Mouse (Mus musculus) Muller cell, postnatal 12 days (primary cell): ENCODE data around the gene Pck1.

Experiments
- DNase-seq: peaks from one replicate; pipeline ENCODE4 v3.0.0-alpha.2; 2015; ENCODE audit errors: inconsistent ontology term

Gene Pck1

GRCm38 (mm10) chr2:173173521-173174511, 21.0 kb downstream of the Pck1 start:
- DNase-seq, result peak; percentile 69

- no peak for DNase-seq
Observed at GRCm38 (mm10) chr2:173174569-173174968, 21.7 kb downstream of the Pck1 start.

GRCm38 (mm10) chr2:173175703-173176102, 22.9 kb downstream of the Pck1 start:
- no peak for DNase-seq

- DNase-seq, result no peak
Observed at GRCm38 (mm10) chr2:173177481-173177880, 24.6 kb downstream of the Pck1 start.

- no peak for DNase-seq
Observed at GRCm38 (mm10) chr2:173177951-173178350, 25.1 kb downstream of the Pck1 start.

GRCm38 (mm10) chr2:173179046-173179445, 26.2 kb downstream of the Pck1 start:
- no peak for DNase-seq

- no peak for DNase-seq
Observed at GRCm38 (mm10) chr2:173180026-173180425, 27.2 kb downstream of the Pck1 start.

- no peak for DNase-seq
Observed at GRCm38 (mm10) chr2:173180721-173181388, 28.0 kb downstream of the Pck1 start.

DNA sequence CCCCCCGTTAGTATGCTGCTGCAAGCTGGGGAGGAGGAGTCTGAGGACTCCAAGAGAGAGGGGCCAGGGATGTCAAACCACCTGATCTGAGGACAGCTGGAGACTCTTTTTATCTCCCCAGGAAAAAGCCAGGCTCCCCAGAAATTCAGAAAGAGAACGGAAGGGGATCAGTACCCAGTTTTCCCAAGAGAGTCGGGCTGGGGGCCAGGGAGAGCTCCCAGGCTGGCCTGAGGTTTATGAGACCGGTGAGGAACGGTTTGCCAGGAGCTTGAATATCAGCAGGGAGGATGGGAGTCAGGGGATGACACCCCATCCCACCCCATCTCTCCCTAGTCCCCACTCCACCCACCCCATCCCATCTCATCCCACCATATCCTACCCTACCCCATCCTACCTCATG, 28.6 kb downstream of the Pck1 start:
- no peak for DNase-seq

DNA sequence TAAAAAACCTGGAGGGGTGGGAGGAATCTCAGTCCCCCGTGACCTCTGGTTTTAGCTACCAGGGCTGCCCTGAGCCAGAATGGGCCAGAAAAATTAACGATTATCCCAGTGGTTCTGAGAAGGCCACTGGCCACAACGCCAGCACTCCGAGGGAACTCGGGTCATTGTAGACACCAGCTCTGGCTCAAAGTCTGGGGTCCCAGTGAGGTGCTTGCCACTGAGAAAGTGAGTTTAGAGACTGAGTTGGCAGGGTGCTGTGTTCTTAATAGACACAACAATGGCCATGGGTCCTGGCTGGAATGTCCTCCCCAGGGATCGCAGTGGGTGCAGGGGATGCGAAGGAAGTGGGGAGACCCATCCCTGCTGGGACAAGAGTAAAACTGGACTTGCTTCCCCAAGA, 29.1 kb downstream of the Pck1 start:
- no peak for DNase-seq

DNA sequence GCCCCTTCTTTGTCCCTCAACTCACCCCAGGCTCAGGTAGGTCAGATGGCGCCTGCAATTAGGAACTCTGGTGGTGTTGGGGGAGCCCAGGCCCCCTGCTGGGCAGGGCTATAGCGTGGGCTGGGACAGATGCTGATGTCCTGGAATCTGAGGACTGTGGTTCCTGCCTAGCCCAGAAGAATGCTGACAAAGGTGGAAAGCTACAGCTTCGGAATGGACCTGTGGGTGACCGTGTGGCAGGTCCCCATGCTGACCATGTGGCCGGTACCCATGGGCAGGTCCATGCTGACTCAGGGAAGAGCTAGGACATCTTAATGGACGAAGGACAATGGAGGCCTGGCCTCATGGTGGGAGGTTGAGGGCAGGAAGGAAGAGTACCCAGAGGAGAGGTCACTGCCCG, 29.9 kb downstream of the Pck1 start:
- no peak for DNase-seq

DNA sequence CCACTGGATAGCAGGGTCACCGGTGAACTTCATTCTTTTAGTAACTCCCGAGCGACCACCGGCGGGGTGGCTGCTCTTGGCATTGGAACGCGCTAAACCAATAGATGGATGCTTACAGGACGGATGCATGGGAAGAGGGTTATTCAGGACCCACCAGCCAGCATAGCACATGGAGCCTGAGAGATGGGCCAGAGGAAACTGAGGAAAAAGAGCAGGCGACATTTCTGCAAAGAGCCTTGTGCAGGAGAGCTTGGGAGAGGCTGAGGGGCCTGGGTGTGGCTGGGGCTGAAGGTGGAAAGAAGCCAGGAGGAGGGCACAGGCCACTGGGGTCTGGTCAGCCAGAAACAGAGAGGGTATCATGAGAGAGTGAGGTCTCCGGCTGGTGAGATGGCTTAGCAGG, 30.5 kb downstream of the Pck1 start:
- no peak for DNase-seq

- peak; percentile 38 for DNase-seq
Observed at GRCm38 (mm10) chr2:173183836-173184460, 31.1 kb downstream of the Pck1 start.

DNA sequence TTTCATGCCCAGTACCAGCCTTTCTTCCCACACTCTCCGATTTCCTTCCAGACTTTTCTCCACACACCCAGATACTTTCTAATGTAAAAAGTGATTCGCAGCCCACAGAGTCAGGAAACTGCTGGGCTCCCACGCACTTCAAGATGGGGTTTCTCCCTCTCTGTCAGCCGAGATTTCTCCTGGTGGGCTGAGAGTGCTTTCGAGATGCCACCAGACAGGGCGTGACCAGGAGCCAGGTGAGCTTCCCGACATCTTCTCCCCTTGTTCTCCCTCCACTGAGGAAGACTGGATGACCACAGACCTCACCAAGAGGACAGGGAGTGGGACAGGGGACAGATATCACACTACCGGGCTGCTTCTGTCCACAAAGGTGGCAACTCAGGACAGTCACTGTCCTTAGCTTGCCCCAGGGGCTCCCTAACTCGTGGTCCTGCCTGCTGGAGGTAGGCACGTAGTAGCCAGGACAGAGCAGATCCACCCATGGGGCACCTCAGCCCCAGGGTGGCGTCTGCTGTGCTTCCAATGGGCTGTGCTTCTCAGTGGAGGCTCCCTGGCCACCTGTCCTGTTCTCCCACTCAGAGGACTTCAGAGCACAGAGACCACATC, 31.7 kb downstream of the Pck1 start:
- no peak for DNase-seq

DNA sequence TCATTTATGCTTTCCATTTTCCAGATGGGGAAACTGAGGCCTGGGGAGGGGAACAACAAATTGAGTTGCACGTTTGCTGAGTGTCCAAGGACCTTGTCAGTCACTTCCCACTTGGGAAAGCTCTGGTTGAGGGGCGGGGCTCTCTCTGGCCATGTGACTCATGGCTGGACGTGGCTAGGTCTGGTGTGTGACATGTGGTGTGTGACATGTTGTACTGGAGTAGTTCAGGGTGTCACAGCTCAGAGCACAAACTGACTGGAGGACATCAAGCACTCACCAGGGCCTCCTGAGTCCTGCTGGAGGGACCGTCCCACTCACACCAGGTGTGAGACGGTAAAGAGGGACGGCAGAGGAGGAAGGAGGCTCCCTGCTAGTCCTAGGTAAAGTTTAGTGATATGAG, 32.4 kb downstream of the Pck1 start:
- no peak for DNase-seq

GRCm38 (mm10) chr2:173186047-173186943, 33.4 kb downstream of the Pck1 start:
- peak; percentile 72 for DNase-seq

- DNase-seq, result no peak
Observed at GRCm38 (mm10) chr2:173187182-173187855, 34.5 kb downstream of the Pck1 start.

GRCm38 (mm10) chr2:173194796-173195195, 41.9 kb downstream of the Pck1 start:
- DNase-seq, result no peak

- no peak for DNase-seq
Observed at GRCm38 (mm10) chr2:173202924-173203689, 50.3 kb downstream of the Pck1 start.

DNA sequence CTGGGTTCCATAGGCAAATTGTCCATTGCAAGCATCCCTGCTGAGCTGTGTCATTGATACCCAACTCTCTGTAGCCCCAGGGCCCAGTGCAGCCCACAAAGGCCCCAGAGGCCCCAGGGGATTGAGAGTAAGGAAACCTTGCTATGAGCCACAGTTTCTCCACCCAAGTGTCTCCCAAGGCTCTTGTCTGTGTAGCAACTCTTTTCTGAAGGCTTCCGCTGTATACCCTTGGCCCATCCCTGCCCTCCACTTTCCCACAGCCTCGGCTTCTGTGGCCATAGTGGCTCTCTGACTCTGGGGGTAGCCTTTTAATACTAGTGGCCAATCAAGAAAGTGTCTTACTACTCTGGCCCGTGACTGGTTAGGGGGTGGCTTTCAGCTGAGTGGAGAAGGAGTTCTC, 50.9 kb downstream of the Pck1 start:
- no peak for DNase-seq
